Mouse (Mus musculus) cerebellum, adult 2 months (tissue): ENCODE measurements around the gene Cmc2. TPM values are rescaled to one million over a fixed set of nuclear protein-coding genes. Genes with fewer than 3 reads are reported as not detected.

Experiments
- DNase-seq, 2 experiments: peaks; one replicate each; pipeline ENCODE4 v3.0.0; 2021
- H3K27ac ChIP-seq: fragments of 200-500 bp; 2 replicates; pipeline ENCODE4 v1.5.1; 2012; ENCODE audit warnings: low read length, control low read depth, inconsistent platforms; ENCODE audit not compliant: insufficient read depth
- H3K27me3 ChIP-seq: fragments of 200-500 bp; 2 replicates; pipeline ENCODE4 v1.6.1; 2012; ENCODE audit warnings: inconsistent platforms, mild to moderate bottlenecking, low read length, moderate library complexity; ENCODE audit not compliant: control insufficient read depth, insufficient read depth
- H3K4me1 ChIP-seq: fragments of 200-500 bp; 2 replicates; pipeline ENCODE4 v1.6.1; 2011; ENCODE audit warnings: low read length; ENCODE audit not compliant: control insufficient read depth, insufficient read depth
- H3K4me3 ChIP-seq: fragments of 200-500 bp; replicated peaks from 2 replicates; pipeline ENCODE3; 2011; ENCODE audit warnings: mild to moderate bottlenecking, low read depth, low read length, control low read depth; ENCODE audit not compliant: insufficient read depth
- CTCF ChIP-seq: fragments of 200-500 bp; IDR thresholded peaks from 2 replicates; pipeline ENCODE4 v1.5.1; 2011; ENCODE audit warnings: low read depth, mild to moderate bottlenecking, control low read depth, low read length, moderate library complexity, borderline replicate concordance; ENCODE audit not compliant: insufficient read depth
- POLR2A ChIP-seq: fragments of 200-500 bp; IDR thresholded peaks from 2 replicates; pipeline ENCODE4 v1.6.1; 2011; ENCODE audit warnings: low read length, control low read depth, borderline replicate concordance; ENCODE audit not compliant: insufficient read depth
- WGBS: fragments of 180-500 bp; shearing (Covaris S2); methylation state at CpG from one replicate; pipeline ENCODE4 v1.1.7; 2018; 5-methylcytosine and 5-hydroxymethylcytosine counted together
- polyA plus RNA-seq: library from polyadenylated mRNA; depleted of rRNA; stranded (reverse); fragments of >200 nt; gene quantifications from 2 replicates; pipeline ENCODE4 v1.2.3, GENCODE M21; 2012; rRNA removed

The Cmc2 gene
- polyA plus RNA-seq, 1 experiment, result 28.2 TPM

DNA sequence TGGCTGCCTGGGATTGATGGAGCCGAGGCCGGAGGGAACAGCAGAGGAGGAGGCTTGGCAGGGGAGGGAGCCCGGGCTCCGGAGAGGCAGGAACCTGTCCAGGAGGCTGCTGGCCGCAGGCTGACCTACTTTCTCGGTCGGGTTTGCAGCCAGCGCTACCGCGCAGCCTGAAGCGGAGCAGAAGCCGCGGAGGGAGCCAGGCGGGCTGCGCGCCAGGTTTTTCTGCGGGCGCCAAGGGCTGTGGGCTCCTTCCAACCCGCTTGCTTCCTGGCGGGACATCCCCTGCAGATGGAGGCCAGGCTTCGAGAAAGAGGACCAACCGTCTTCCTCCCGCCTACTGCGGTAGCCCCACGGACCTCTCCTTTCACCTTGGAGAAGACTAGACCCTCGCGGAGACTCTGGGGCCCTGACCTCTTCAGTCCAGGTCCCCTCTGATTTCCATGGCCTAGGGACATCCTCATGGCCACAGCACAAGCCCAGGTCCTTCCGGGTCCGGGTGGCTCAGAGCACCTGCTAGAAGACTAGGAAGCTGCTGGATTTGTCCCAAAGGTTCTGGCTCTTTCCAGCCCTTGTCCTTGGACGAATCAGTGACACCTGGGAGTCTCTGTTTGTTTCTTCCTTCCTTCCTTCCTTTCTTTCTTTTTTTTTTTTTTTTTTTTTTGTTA lies 57.8 kb downstream of the Cmc2 start:
- H3K27ac ChIP-seq, result peak overlapping the region; percentile 99
- no peaks in the 10 kb centered on the region for H3K27me3 ChIP-seq
- WGBS, result under 1% methylated on average over 30 of the region's 30 CpGs
- TF ChIP-seq POLR2A (peak; percentile 34; the same call in 1 of the 2 replicates), CTCF (no peak)
- peak; percentile 98 for DNase-seq
- peaks cover 17% of the 10 kb centered on the region for H3K4me1 ChIP-seq
- peak overlapping the region; percentile 40 for H3K4me3 ChIP-seq

GRCm38 (mm10) chr8:116862191-116862590 lies 59.1 kb downstream of the Cmc2 start:
- WGBS, result 39% methylated on average over 4 of the region's 4 CpGs
- H3K4me1 ChIP-seq, result peaks cover 17% of the 10 kb centered on the region
- H3K27ac ChIP-seq, result peak overlapping the region; percentile 62
- no peak overlapping the region for H3K4me3 ChIP-seq
- H3K27me3 ChIP-seq, result no peaks in the 10 kb centered on the region
- TF ChIP-seq CTCF (no peak), POLR2A (no peak)
- DNase-seq, result peak in 1 of 2 experiments; percentile 57

GRCm38 (mm10) chr8:116852042-116852441 lies 69.2 kb downstream of the Cmc2 start:
- 79% methylated on average over 11 of the region's 11 CpGs for WGBS

GRCm38 (mm10) chr8:116848042-116848441 lies 73.2 kb downstream of the Cmc2 start:
- peaks cover 11% of the 10 kb centered on the region for H3K4me1 ChIP-seq
- DNase-seq, result peak; percentile 19 to 41
- no peaks in the 10 kb centered on the region for H3K27me3 ChIP-seq
- 77% methylated on average over 3 of the region's 3 CpGs for WGBS
- no peak overlapping the region for H3K27ac ChIP-seq
- TF ChIP-seq POLR2A (no peak), CTCF (no peak)
- H3K4me3 ChIP-seq, result no peak overlapping the region

More at GRCm38 (mm10) chr8:116852042-116852441, 69.2 kb downstream of the Cmc2 start:
- no peak for DNase-seq
- Histone ChIP-seq H3K27me3 (no peaks in the 10 kb centered on the region), H3K4me1 (peaks cover 6% of the 10 kb centered on the region), H3K4me3 (no peak overlapping the region), H3K27ac (no peak overlapping the region)
- TF ChIP-seq CTCF, result no peak
- TF ChIP-seq POLR2A, result no peak

DNA sequence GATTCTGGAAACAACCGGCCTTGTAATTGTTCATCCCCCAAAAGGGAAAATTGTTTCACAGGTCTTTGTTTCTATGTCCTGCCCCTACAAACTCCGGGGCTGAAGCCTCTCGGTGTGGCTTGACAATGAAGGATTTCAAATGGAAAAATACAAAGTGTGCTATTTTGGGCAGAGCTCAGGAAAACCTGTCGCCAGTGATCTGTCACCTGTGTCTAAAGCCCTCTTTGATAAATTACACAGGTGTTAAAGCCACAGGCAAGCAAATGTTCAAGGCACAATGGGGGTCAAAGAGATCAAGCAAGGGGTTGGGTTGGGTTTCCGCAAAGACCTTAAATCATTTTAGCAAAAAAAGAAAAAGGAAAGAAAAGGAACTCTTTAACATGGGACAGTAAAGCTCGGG lies 78.6 kb downstream of the Cmc2 start:
- Histone ChIP-seq H3K4me1 (peaks cover 11% of the 10 kb centered on the region), H3K27me3 (no peaks in the 10 kb centered on the region), H3K27ac (peak overlapping the region; percentile 73; the same call in 1 of the 2 replicates), H3K4me3 (no peak overlapping the region)
- peak; percentile 60 to 84 for DNase-seq
- TF ChIP-seq CTCF, result no peak
- no peak for TF ChIP-seq POLR2A
- WGBS, result 17% methylated on average over 6 of the region's 6 CpGs

Other genes starting within 250 kb of the Cmc2 start
- gene Cdyl2, start 188.5 kb downstream of the Cmc2 start, polyA plus RNA-seq, result 6.5 and 7.6 TPM in 2 replicates
- gene Cenpn, start 275 bp upstream of the Cmc2 start, polyA plus RNA-seq, result 2.5 TPM in 2 replicates
- 38.9 and 39.8 TPM in 2 replicates for gene Atmin, start 21.9 kb upstream of the Cmc2 start, polyA plus RNA-seq
- gene 1700030J22Rik, start 57.5 kb upstream of the Cmc2 start, polyA plus RNA-seq, result 2.5 and 2.8 TPM in 2 replicates
- 86.6 and 98.0 TPM in 2 replicates for gene Gcsh, start 72.1 kb upstream of the Cmc2 start, polyA plus RNA-seq
- gene Pkd1l2, start 161.0 kb upstream of the Cmc2 start, polyA plus RNA-seq, result 0.02 and 0.06 TPM in 2 replicates
- gene Bco1, start 174.4 kb upstream of the Cmc2 start, polyA plus RNA-seq, result 0.07 and 0.08 TPM in 2 replicates
- 7.7 and 8.1 TPM in 2 replicates for gene Gan, start 236.7 kb upstream of the Cmc2 start, polyA plus RNA-seq